Mouse (Mus musculus) 3T3-L1 (cell line): ENCODE measurements around the gene Gm45902.
A peak's percentile ranks its signal among the peaks of the same experiment; 100 is the strongest.

ENCODE experiments used
- DNase-seq: peaks from one replicate; pipeline ENCODE4 v3.0.0-alpha.2; 2015; ENCODE audit warnings: low read depth, low spot score

Gm45902 gene

GRCm38 (mm10) chr2:3512552-3513454 is at the start of gene Gm45902, which contains the start of the genes Hspa14 and Cdnf:
Gene Gm45902, minus strand, starts transcription at chr2:3512790.
Gene Hspa14, minus strand, starts transcription at chr2:3512814.
Gene Cdnf, plus strand, starts transcription at chr2:3513030.
- DNase-seq: peak; percentile 99

DNA sequence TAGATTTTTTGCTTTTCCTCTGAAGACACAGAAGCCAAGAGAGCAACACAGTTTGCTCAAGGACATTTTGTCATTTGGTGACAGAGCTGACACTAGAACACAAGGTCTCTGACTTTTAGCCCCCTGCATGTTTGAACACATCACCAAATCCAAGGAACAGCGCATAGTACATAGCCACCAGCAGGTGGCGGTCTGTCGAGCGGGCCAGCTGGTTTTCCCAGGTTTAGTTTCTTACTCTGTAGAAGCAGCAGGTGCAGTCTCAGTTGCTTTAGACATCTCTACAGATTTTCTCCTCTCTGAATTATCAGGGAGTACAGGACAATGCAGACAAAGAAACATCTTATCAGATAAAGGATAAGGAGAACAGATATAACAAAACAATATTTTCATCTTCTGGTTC is 34.0 kb upstream of the Gm45902 start:
- DNase-seq: peak; percentile 73

- peak; percentile 11 for DNase-seq
Measured at GRCm38 (mm10) chr2:3546055-3546454, 33.5 kb upstream of the Gm45902 start.

DNA sequence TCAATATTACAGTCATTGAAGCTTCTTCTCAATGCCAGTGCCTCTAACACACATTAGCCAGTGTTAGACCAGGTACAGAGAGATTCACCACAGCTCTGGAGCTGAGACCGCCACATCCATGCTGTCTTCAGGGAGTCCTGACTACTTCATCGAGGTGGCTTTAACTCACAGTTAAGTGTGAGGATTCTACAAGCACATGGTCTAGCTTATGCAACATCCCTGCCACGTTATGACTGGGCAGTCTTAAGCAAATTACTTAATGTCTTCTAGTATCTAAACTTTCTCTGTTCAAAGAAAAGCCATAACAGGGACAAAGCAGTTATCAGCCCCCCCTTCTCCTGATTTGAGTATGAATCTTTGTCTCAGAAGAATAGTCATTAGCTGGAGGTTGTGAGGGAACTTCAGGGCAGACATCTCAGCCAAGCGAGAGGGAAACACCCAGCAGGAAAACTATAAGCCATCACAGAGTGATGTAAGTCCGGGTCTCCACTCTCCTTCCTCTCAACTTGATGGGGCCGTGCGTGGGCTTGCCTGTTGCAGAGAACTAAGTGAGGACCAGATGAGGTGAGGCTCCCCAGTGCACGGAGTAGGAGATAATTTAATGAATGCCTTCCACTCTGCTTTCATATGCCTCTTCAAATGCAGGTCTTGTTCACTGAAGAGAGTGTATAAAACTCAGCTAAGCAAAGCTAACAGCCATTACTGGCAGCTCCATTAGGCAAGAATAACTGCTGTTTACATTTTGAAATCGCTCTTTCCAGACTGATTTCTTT is 28.9 kb upstream of the Gm45902 start:
- DNase-seq: no peak

DNA sequence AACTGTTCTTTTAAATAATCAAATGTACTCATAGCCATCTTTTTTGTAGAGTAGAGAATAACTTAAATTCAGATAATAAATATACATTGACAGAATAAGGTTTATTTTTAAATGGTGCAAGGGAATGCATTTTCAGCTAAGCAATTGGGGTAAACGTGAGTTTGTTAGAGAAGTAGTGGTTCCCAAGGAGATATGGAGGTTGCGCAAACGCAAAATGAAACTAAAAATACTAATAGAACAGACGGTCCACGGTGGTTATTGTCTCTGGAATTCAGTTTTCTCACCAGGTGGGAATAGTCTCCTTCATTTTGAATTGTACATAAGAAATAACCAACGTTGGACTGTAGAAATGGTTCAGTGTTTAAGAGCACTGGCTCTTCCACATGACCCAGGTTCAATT is 13.7 kb upstream of the Gm45902 start:
- no peak for DNase-seq

- no peak for DNase-seq
Measured at GRCm38 (mm10) chr2:3522558-3522957, 10.0 kb upstream of the Gm45902 start.

DNA sequence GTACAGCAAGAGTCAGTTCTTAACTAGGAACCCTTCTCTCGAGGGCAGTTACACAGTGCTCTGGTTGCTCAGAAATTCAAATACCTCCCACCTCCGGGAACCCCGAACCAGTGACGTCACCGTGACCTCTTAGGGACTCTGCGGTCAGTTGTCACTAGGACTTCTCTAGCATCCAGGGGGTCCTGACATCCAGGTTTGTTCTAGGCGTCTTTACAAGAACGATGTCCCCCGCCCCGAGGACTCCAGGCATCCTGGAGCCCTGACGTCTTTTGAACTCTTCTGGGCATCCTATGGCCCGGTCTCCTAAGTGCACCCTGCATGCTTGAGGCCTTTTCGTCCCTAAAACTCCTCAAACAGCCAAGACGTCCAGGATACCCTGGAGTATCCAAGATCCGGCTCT is 514 bp downstream of the Gm45902 start:
- peak; percentile 59 for DNase-seq

- DNase-seq: no peak
Measured at GRCm38 (mm10) chr2:3500886-3501285, 11.7 kb downstream of the Gm45902 start.

GRCm38 (mm10) chr2:3499543-3499942 is 13.0 kb downstream of the Gm45902 start:
- no peak for DNase-seq

DNA sequence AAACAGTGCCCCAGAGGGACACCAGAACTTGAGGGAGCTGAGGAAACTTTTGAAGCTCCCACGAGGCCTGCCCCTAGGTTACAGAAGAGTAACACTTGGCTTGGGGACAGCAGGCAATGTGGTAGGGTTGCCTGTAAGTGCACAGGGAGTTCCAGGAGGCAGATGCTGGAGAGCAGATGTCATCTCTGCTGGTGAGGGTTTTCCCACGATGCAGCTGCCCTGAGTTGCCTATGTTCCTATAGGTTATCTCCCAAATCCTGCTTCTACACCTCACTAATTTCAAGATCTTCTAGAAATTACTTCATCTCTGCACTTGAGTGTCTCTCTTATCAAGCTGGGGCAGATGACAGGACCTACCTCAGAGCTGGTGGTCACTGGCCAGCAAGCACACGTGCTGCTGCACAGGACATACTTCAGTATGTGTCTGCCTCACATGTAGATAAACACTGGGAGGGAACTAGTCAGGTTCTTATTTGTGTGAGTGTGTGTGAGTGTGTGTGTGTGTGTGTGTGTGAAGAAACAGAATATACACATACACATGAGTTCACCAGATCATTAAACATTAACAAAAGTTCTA is 18.7 kb downstream of the Gm45902 start:
- DNase-seq: no peak

DNA sequence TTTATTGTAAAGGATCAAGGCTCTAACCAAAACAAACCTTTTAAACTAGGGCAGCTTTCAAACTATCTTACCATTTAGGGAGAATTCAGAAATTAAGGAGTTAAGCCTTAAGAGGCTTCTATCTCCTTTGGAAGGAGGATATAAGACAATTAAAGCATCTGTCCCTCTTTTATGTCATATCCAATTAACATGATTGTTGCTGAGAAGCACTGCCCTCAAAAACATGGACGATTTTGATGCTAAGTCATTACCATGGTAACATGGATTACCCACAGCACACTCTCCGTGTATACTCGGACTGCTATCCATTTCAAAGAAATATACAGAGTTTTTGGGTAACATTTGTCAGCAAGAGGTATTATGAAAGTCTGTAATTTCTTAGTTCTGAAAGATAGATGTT is 22.8 kb downstream of the Gm45902 start:
- no peak for DNase-seq

GRCm38 (mm10) chr2:3480239-3480638 is 32.4 kb downstream of the Gm45902 start:
- DNase-seq: peak; percentile 11

- DNase-seq: no peak
Measured at GRCm38 (mm10) chr2:3475746-3476251, 36.8 kb downstream of the Gm45902 start.

DNA sequence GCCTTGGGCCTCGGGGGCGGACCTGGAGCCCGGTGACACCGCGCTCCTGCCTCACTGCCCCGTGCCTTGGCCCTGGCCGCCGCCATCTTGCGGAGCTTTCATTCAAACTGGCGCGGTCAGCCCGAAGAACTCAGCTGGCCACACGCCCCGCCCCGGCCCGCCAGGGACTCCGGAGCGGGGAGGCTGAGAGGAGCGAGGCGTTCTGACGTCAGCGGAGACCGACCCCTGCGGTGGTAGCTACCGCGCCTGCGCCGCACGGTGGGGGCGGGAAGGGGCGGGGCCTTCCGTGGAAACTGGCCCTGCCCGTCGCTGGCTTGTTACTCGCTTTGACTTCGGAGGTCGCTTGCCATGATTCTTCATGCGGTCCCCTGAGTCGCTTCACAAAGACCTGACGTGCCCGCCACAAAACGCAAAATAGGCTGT is 37.7 kb downstream of the Gm45902 start, which contains the start of gene Suv39h2:
Gene Suv39h2, minus strand, starts transcription at position 171 of the 423 bp plus-strand sequence.
- peak; percentile 93 for DNase-seq

- DNase-seq: peak; percentile 57
Measured at GRCm38 (mm10) chr2:3474361-3474805, 38.2 kb downstream of the Gm45902 start.

DNA sequence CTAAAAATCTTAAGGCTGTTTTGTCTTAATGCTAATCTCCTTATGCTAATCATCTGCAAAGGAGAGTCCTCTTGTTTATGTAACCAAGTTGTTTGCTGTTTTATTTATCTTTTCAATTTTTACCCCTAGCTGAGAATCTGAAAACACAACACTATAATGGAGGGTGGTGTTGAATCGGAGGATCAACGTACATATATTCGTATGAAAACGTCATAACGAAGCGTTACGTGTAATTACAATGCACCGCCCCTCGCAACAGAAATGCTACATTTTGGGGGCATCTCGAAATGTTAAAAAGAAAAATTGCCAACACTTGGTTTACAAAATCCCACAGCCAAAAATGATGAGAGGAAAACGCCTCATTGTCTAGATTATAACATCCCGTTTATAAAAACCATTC is 38.7 kb downstream of the Gm45902 start:
- no peak for DNase-seq

GRCm38 (mm10) chr2:3456590-3456989 is 56.0 kb downstream of the Gm45902 start:
- no peak for DNase-seq
